Mouse (Mus musculus): Measurements from ENCODE around the gene Plxnb1.

The Plxnb1 gene

DNA sequence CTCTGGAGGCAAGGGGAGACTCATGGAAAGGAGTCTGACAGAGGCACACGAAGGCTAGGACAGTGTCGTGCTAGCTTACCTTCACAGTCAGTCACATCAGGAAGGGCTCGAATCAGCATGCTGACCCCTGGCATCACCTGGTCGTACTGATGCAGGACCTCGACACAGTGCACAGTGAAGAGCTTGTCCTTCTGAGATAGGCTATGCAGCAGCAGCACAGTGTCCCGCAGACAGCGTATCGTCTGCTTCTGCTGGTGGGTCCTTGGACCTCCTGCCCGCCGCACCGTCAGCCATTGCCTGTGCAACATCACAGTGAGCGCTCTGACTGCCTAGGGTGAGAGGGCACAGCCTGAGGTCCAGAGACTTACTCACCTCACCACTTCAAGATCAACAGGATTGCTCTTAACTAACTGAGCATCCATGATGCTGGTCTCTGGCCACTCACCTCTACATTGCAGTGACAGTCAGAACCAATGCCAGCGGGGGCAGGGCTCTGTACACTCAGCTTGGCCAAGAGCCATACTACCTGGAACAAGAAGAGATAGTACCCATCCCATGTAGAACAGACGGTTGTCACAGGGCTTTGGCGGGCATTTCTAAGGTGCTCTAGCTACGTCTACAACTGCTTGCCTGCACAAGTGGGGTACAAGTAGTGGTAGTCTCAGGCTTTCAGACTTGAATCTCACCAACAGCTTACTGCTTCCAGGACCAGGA is 34.8 kb upstream of the Plxnb1 start:
- DNase-seq (ENCODE audit: extremely low spot score, low read depth, low spot score), result no peak

DNA sequence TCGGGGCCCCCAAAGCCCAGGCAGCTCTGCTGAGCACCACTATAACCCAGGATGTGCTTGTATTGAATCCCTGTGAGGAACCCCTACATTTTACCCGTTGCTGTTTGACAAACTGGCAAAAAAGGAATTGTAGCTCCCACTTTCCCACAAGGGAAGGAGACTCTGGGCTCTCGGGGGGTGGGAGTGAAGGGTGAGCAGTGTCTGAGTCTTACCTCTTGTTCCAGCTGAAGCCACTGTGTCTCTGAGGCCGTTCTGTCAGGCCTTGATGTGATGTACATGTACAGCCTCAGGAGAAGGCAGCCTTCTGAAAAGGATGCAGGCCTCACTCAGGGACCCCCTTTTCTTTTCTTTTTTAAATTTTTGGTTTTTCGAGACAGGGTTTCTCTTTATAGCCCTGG is 34.3 kb upstream of the Plxnb1 start:
- DNase-seq (ENCODE audit: extremely low spot score, low read depth, low spot score), result no peak

GRCm38 (mm10) chr9:109068095-109068735 is 27.0 kb upstream of the Plxnb1 start:
- no peak for DNase-seq (ENCODE audit: extremely low spot score, low read depth, low spot score)

DNA sequence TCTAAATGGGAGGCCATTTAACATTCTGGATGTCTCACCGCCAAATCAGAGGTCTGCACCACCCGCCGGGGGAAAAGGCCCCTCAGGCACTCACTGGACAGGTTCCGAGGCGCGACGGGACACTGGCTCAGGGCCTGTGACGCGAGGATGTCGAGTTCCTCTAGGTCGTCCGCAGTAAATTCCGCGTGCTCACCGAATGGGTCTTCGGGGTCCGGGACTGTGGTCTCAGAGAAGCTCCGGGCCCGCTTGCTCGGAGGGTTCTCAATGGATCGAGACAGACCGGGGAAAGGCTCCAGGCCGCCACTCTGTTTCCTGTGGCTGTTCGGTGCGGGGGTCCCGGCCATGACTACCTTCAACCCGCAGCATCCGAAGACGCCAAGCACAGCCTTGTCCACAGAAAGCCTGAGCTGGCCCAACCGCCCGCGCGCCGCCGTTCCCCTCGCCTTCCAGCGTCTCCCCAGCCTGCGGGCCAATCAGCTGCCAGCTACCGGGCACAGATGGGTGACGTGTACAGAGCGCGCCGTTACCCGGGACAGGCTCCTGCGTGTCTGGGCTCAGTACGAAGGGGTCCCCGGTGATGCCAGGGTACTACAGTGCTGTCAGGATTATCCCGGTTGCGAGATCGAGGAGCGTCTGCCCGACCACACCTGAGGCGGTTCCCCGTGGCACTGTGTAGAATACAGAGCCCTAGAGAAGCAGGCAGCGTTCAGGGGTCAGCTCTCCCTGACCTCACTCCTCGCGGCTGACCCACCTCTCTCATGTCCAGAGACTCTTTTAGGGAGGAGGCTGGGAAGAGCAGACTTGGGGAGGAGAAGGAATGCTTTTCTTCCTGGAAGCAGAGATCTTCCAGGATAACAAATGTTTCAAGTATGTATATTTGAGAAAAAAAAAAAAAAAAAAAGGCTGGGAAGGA is 21.3 kb upstream of the Plxnb1 start, which contains the start of gene Atrip:
TSS of gene Atrip (minus strand) at position 464 of the 913 bp plus-strand sequence.
- DNase-seq (ENCODE audit: extremely low spot score, low read depth, low spot score), result no peak

GRCm38 (mm10) chr9:109080516-109080915 is 14.7 kb upstream of the Plxnb1 start:
- no peak for DNase-seq (ENCODE audit: extremely low spot score, low read depth, low spot score)

- DNase-seq (ENCODE audit: extremely low spot score, low read depth, low spot score), result no peak
These were observed 13.5 kb upstream of the Plxnb1 start for GRCm38 (mm10) chr9:109081749-109082123.

DNA sequence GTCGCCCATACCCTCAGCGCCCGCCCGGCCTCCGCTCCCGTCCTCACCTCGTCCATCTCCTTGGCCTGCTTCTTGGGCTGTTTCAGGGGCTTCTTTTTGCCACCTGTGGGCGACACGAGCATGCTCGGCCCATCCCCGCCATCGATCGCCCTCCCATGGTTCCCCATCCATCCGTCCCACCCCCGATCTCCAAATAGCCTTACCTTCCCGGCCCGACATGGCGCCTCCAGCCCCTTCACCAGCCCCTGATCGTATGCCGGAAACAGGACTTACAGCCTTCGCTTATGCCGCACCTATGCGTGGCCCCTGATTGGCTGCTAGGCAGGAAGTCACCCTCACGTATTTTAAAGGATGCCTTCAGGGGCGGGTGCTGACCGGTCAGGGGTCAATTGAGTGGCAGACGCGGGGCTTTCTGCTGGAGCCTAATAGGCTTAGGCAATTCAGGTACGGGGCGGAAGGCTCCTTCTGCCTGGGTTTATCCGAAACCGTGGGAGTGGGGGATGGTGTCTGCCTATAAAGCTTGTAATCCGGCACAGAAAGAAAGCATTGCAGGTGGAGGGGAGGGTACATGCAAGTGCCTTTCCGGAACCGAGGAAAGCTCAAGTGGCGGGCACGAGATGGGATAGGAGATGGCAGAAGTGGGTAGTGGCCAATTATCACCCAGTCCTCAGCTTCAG is 12.9 kb upstream of the Plxnb1 start, which contains the start of the genes Ccdc51 and Tma7:
TSS of gene Ccdc51 (plus strand) at position 370 of the 677 bp plus-strand sequence.
TSS of gene Tma7 (minus strand) at position 464 of the 677 bp plus-strand sequence.
- no peak for DNase-seq (ENCODE audit: extremely low spot score, low read depth, low spot score)

DNA sequence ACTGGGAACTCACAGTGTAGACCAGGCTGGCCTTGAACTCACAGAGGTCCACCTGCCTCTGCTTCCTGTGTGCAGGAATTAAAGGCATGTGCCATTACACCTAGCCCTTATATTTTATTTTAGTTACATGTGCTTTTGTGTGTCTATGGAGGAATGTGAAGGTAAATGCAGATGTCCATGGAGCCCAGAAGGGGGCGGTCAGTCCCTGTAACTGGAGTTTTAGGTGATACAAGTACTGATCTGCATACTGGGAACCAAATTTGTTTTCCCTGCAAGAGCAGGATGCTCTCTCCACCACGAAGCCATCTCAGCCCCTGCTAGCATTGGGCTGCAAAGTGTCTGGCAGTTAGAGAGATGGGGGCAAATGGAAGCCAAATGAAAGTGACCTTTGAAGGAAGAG is 10.3 kb upstream of the Plxnb1 start:
- no peak for DNase-seq (ENCODE audit: extremely low spot score, low read depth, low spot score)

DNA sequence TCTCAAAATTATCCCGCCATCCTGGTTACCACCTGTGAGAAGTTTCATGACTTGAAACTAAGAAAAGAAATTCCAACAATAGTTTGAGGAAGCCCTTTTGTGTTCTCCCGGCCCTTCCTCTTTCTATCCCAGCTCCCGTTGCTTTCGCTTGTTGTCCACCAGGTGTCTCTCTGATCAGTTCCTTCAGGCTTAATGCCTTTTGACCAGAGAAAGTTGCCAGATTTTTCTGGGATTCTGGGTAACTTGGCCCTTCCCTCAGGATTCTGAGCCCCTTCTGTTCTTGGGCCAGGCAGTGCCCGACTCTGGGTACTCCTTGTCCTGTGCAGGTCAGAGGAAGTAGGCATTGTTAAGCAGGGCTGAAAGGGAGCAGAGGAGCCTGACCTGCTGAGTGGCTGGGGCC is 7.2 kb upstream of the Plxnb1 start:
- no peak for DNase-seq (ENCODE audit: extremely low spot score, low read depth, low spot score)

DNA sequence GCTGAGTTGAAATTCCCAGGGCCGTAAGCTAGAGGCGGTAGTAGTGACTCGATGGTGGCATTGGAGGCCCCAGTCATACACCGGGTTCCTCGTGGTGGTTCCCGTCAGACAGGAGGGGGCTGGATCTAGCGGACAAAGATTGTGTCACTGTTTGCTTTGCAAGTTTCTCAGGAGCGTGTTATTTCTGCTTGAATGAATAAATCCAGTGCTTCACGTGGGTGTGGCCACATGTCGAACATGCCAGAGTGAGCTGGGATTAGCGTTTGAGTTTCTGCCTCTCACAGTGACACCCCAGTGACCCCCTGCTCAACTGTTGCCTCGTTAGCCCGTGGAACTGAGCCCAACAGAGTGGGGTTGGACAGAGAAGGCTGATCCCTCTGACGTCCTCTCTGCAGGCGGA is 4.7 kb upstream of the Plxnb1 start:
- DNase-seq (ENCODE audit: extremely low spot score, low read depth, low spot score), result no peak

- DNase-seq (ENCODE audit: extremely low spot score, low read depth, low spot score), result no peak
These were observed 3.4 kb upstream of the Plxnb1 start for GRCm38 (mm10) chr9:109091802-109092201.

GRCm38 (mm10) chr9:109092799-109093198 is 2.4 kb upstream of the Plxnb1 start:
- DNase-seq (ENCODE audit: extremely low spot score, low read depth, low spot score), result no peak

DNA sequence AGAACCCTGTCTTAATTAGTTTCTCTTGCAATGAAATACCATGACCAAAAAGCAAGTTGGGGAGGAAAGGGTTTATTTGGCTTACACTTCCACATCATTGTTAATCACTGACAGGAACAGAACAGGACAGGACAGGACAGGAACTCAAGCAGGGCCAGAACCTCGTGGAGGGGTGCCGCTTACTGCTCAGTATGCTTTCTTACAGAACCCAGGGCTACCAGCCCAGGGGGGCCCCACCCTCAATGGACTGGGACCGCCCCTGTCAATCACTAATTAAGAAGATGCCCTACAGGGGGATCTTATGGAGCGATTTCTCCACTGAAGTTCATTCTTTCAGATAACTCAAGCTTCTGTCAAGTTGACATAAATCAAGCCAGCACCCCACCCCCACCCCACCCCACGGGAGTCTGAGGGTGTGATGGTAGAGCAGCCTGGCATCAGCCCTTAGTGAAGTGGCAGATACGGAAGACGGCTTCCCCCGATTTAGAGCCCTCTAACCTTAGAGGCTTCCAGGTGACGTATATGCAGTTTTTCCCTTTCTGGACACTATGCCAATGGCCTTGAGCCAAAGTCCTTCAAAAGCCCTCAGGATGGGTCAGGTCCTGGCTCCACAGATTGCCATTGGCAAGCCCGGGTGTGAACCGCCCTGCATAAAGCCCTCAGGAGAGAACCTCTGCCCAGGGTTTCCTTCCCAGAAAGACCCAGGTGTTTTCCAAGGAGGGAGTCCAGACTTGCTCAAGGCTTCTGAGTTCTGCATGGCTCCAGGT is 1.2 kb upstream of the Plxnb1 start:
- DNase-seq (ENCODE audit: extremely low spot score, low read depth, low spot score), result no peak

DNA sequence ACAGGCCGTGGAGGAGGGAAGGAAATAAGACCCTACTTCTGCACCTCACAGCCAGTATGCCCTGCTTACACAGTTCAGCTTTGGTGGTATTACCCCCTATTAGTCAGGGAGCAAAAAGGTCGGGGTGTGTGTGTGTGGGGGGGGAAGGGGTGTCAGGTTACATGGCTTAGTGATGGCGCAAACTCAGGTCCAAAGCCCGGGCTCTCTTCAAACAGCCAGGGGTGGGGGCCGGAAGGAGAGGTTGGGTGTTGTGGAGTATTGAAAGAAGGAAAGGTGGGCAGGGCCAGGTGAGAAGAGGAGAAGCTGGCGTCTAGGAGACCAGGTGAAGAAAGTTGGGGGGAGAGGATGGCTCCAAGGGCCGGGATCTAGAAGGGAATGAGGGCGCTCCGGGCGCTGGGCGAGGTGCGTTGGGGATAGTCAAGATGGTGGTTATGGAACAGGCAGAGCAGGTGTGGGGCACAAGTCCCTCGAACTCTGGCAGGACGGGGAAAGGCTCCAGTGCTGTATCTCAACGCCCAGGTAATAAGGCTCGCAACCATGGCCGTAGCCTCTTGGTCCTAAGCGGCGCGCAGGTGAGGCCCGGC is 544 bp upstream of the Plxnb1 start:
- no peak for DNase-seq (ENCODE audit: extremely low spot score, low read depth, low spot score)

GRCm38 (mm10) chr9:109096251-109096661 is 1.1 kb downstream of the Plxnb1 start:
- no peak for DNase-seq (ENCODE audit: extremely low spot score, low read depth, low spot score)

DNA sequence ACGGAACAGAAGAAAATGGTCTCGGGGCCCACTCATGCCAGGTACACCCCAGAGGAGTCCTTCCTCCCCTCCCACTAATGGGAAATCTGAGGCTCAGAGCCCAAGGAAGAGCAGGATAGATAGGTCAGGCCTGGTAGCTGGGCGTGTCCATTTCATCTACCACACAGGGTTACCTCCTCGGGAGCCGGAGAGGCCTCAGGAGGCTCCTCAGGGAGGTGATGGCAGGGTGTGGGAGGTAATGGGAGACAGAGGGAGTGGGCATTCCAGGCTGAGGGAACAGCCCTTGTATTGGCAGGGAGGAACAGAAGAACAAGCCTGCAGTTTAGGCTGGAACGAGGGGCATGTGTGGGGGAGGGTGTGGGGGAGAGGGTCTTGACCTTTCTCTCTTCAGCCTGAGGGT is 1.7 kb downstream of the Plxnb1 start:
- no peak for DNase-seq (ENCODE audit: extremely low spot score, low read depth, low spot score)

DNA sequence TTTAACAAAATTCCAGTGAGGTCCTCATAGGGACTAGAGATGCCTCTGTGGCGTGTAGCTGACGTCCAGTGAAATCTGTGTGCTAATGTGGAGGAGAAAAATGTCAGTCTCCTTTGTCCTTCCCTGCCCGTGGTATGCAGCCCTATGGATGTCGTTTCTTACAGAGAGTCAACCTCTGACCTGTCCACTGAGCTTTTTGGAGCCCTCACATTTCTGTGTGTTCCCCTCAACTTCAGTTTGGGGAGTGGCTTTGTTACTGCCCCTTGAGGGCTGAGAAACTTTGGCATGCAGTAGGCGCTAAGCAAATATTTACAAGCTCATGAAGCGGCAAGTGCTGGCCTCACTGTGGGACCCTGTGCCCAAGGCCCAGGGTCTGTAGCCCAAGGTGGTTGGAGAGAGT is 2.1 kb downstream of the Plxnb1 start:
- DNase-seq (ENCODE audit: extremely low spot score, low read depth, low spot score), result no peak

DNA sequence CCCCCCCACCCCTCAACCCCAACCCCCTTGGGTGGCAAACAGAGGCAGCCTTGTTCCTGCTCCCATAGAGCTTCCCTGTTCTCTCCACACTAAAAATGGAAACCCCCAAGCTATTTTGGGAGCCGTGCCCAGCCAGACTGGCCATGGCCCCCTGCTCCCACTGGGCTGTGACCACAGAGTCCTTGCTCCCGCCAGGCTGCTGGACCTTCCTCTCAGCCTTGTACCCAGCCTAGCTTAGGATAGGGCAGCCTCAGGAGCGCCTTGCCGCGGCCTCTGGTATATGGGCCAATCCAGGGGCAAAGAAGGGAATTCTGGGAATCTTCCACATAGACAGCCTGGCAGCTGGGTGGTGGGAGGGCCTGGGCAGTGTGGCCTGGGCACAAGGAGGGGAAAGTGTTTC is 2.6 kb downstream of the Plxnb1 start:
- no peak for DNase-seq (ENCODE audit: extremely low spot score, low read depth, low spot score)

DNA sequence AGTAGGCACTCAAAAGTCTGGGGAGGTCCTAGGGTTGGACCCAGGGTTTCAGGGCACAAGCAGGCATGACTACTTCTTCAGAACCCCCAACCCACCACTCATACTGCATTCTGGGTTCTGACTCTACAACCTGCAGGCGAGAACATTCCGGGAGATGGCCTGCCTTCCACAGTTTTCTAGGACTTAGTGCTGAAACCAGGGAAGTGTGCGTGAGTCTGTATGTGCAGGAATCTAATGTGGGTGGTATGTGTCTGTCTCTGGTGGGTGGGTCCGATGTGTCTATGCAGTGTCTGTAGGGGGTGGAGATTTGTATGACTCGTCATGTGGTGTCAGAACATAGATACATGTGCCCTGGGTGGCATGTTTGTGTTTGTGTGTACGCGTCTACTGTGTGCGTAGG is 3.2 kb downstream of the Plxnb1 start:
- no peak for DNase-seq (ENCODE audit: extremely low spot score, low read depth, low spot score)

GRCm38 (mm10) chr9:109098969-109099368 is 3.8 kb downstream of the Plxnb1 start:
- DNase-seq (ENCODE audit: extremely low spot score, low read depth, low spot score), result no peak
